Mouse (Mus musculus): ENCODE results near the gene Vmn2r8.
"Not testable (repeated sequence)": the region's sequence is repeated elsewhere in the genome, so short reads cannot be mapped to it uniquely, and the experiment has no call there.

The Vmn2r8 gene

GRCm38 (mm10) chr5:108808750-108809149, at the start of gene Vmn2r8:
Gene Vmn2r8, minus strand, starts transcription at chr5:108808850.
- DNase-seq = not testable (repeated sequence)

- DNase-seq = not testable (repeated sequence)
Measured at GRCm38 (mm10) chr5:108852501-108852900, 43.9 kb upstream of the Vmn2r8 start, which contains the start of gene Vmn2r9. Gene Vmn2r9, minus strand, starts transcription at chr5:108852601.

GRCm38 (mm10) chr5:108849466-108849865, 40.8 kb upstream of the Vmn2r8 start:
- no peak for DNase-seq

GRCm38 (mm10) chr5:108836156-108836555, 27.5 kb upstream of the Vmn2r8 start:
- DNase-seq = no peak

- no peak for DNase-seq
Measured at GRCm38 (mm10) chr5:108823276-108823675, 14.6 kb upstream of the Vmn2r8 start.

GRCm38 (mm10) chr5:108803646-108804045, 5.0 kb downstream of the Vmn2r8 start:
- DNase-seq = no peak

- DNase-seq = not testable (repeated sequence)
Measured at GRCm38 (mm10) chr5:108795263-108795662, 13.4 kb downstream of the Vmn2r8 start, which contains the start of gene Tmed11. Gene Tmed11, minus strand, starts transcription at chr5:108795363.

- not testable (repeated sequence) for DNase-seq
Measured at GRCm38 (mm10) chr5:108790385-108790784, 18.3 kb downstream of the Vmn2r8 start.

GRCm38 (mm10) chr5:108774630-108775306, 33.9 kb downstream of the Vmn2r8 start, which contains the start of gene Rnf212:
Gene Rnf212, minus strand, starts transcription at chr5:108774982.
- DNase-seq = no peak

GRCm38 (mm10) chr5:108760002-108760401, 48.6 kb downstream of the Vmn2r8 start:
- DNase-seq = no peak

GRCm38 (mm10) chr5:108758396-108758795, 50.3 kb downstream of the Vmn2r8 start:
- DNase-seq = peak; percentile 22

- DNase-seq = not testable (repeated sequence)
Measured at GRCm38 (mm10) chr5:108751258-108751657, 57.4 kb downstream of the Vmn2r8 start.

GRCm38 (mm10) chr5:108750328-108751210, 58.1 kb downstream of the Vmn2r8 start:
- no peak for DNase-seq

- no peak for DNase-seq
Measured at GRCm38 (mm10) chr5:108744629-108745028, 64.0 kb downstream of the Vmn2r8 start.

GRCm38 (mm10) chr5:108743856-108744255, 64.8 kb downstream of the Vmn2r8 start:
- DNase-seq = no peak

GRCm38 (mm10) chr5:108742596-108742995, 66.1 kb downstream of the Vmn2r8 start:
- DNase-seq = no peak

- no peak for DNase-seq
Measured at GRCm38 (mm10) chr5:108741844-108742243, 66.8 kb downstream of the Vmn2r8 start.

Data from layer of hippocampus, adult 9-11 months (tissue).